8 mouse cellular contexts compared by ENCODE assay signal in genomic region chrX:100774341-100774811, GRCm38 (mm10). TPM values are rescaled to one million over a fixed set of nuclear protein-coding genes. Genes with fewer than 3 reads are reported as not detected.
DNase-seq lines count a peak whose midpoint lies in the region; ATAC-seq and TF ChIP-seq lines count a peak whose summit lies in the region.

No protein-coding gene starts in this region.

- peak overlapping the region; percentile 22 for H3K4me2 ChIP-seq in CH12.LX (ENCODE audit: insufficient read depth, low read depth, poor library complexity, severe bottlenecking)
- H3K4me2 ChIP-seq in heart, embryonic 16.5 days (ENCODE audit: low read depth, low read length) = peak overlapping the region; percentile 72

- dilution Hi-C loops in CH12.LX (cut with MboI; ENCODE audit: extremely low pct_ligation_motif_present, extremely low pct_unique_long_range_greater_than_20kb, low sequenced_read_pairs) = no loop called here

- no peak for TF ChIP-seq EP300 in CH12.LX (IDR thresholded peaks at IDR 0.05; ENCODE audit: low read length)

- no peaks in the 10 kb centered on the region for H3K9me3 ChIP-seq in CH12.LX (replicated peaks; ENCODE audit: low read length)
- H3K9me3 ChIP-seq in heart, embryonic 16.5 days (replicated peaks; ENCODE audit: control insufficient read depth, low read length) = no peaks in the 10 kb centered on the region

- H3K4me1 ChIP-seq in CH12.LX (ENCODE audit: control insufficient read depth in 1 of 2, insufficient read depth in 2 of 2) = peaks cover 3 to 5% of the 10 kb centered on the region in 2 experiments; a peak in 1 of 4 replicates
- 0 out of 2 replicates have a peak, but pooled peaks cover 2% of the 10 kb centered on the region for H3K4me1 ChIP-seq in heart, embryonic 16.5 days (ENCODE audit: control insufficient read depth, insufficient read depth, low read length)

- WGBS in heart, embryonic 16.5 days = 18% methylated on average over 23 of the region's 23 CpGs

- TF ChIP-seq POLR2A in CH12.LX (IDR thresholded peaks at IDR 0.05; ENCODE audit: low read depth, low read length) = no peak

- peak; percentile 59 for DNase-seq in CH12.LX (ENCODE audit: extremely low read depth)
- DNase-seq in adrenal gland, adult 8-10 months = peak; percentile 31
- DNase-seq in kidney, postnatal 14 days = peak; percentile 74
- DNase-seq in retina, postnatal 1 day = peak; percentile 75
- DNase-seq in urinary bladder, postnatal 25 days (ENCODE audit: low spot score) = peak; percentile 66

- H3K9ac ChIP-seq in CH12.LX (ENCODE audit: insufficient read depth, low read depth) = peak overlapping the region; percentile 68
- peak overlapping the region; percentile 72 for H3K9ac ChIP-seq in heart, embryonic 16.5 days (ENCODE audit: low read length)

- peak; percentile 34 for TF ChIP-seq RAD21 in CH12.LX (IDR thresholded peaks at IDR 0.05; ENCODE audit: low read depth, low read length)

- peak; percentile 74 for ATAC-seq in erythroblast, adult 5-6 weeks (replicated peaks; ENCODE audit: low FRiP score, poor library complexity, severe bottlenecking)
- ATAC-seq in heart, embryonic 16.5 days (replicated peaks; ENCODE audit: extremely low read depth, insufficient read depth, low FRiP score) = no peak
- peak; percentile 74 for ATAC-seq in megakaryocyte, adult 5-6 weeks (ENCODE audit: poor library complexity, severe bottlenecking)

- peak overlapping the region; percentile 41 to 69 (median 60) for H3K4me3 ChIP-seq in CH12.LX (replicated peaks in 1 of 3; ENCODE audit: low read depth in 2 of 3, low read length in 2 of 3, poor library complexity in 1 of 3)
- H3K4me3 ChIP-seq in heart, embryonic 16.5 days (ENCODE audit: low read length) = peak overlapping the region; percentile 56

- peaks cover 0 to 8% of the 10 kb centered on the region in 2 experiments for H3K36me3 ChIP-seq in CH12.LX (replicated peaks in 1 of 2; ENCODE audit: control insufficient read depth in 1 of 2, insufficient read depth in 1 of 2, low read length in 1 of 2)
- no peaks in the 10 kb centered on the region for H3K36me3 ChIP-seq in heart, embryonic 16.5 days (ENCODE audit: control insufficient read depth, insufficient read depth)

- H3K27ac ChIP-seq in CH12.LX (ENCODE audit: insufficient read depth, low read depth) = peak overlapping the region; percentile 28; the same call in 1 of the 2 replicates
- no peak overlapping the region for H3K27ac ChIP-seq in heart, embryonic 16.5 days (ENCODE audit: low read length)

- TF ChIP-seq CTCF in CH12.LX (conservative IDR thresholded peaks at IDR 0.05 in 1 of 2, IDR thresholded peaks at IDR 0.05 in 1 of 2; ENCODE audit: low read depth in 2 of 2, low read length in 2 of 2) = peak in 1 of 2 experiments; percentile 63; a peak in 2 of 4 replicates

- no peaks in the 10 kb centered on the region for H3K27me3 ChIP-seq in CH12.LX (replicated peaks)
- no peaks in the 10 kb centered on the region for H3K27me3 ChIP-seq in heart, embryonic 16.5 days (ENCODE audit: control insufficient read depth, insufficient read depth, low read length)

- in situ Hi-C loops in CH12.LX (cut with MboI; ENCODE audit: low pct_ligation_motif_present, low pct_unique_long_range_greater_than_20kb, low sequenced_read_pairs) = no loop called here

- H3K79me2 ChIP-seq in CH12.LX (replicated peaks; ENCODE audit: control insufficient read depth, extremely low read depth, insufficient read depth, poor library complexity, severe bottlenecking) = no peaks in the 10 kb centered on the region

TF ChIP-seq in CH12.LX, 34 proteins besides CTCF, POLR2A, EP300 and RAD21:
- TF ChIP-seq MYC (IDR thresholded peaks at IDR 0.05; ENCODE audit: low read depth, low read length) = no peak
- TF ChIP-seq RCOR1 (conservative IDR thresholded peaks at IDR 0.05; ENCODE audit: low read depth, low read length) = no peak
- TF ChIP-seq MXI1 (IDR thresholded peaks at IDR 0.05; ENCODE audit: low read depth, low read length) = no peak
- TF ChIP-seq CHD1 (IDR thresholded peaks at IDR 0.05; ENCODE audit: low read depth, low read length) = no peak
- TF ChIP-seq GABPA (IDR thresholded peaks at IDR 0.05; ENCODE audit: insufficient replicate concordance, low read depth, low read length) = no peak
- TF ChIP-seq MAFK (IDR thresholded peaks at IDR 0.05; ENCODE audit: insufficient replicate concordance, low read length) = no peak
- peak; percentile 49 for TF ChIP-seq SMC3 (IDR thresholded peaks at IDR 0.05; ENCODE audit: low read depth, low read length)
- no peak for TF ChIP-seq TCF12 (IDR thresholded peaks at IDR 0.05; ENCODE audit: low read depth, low read length)
- no peak for TF ChIP-seq JUND (conservative IDR thresholded peaks at IDR 0.05; ENCODE audit: low read depth, low read length)
- no peak for TF ChIP-seq HCFC1 (IDR thresholded peaks at IDR 0.05; ENCODE audit: low read depth, low read length)
- no peak for TF ChIP-seq ZC3H11A (IDR thresholded peaks at IDR 0.05; ENCODE audit: low read depth, low read length)
- no peak for TF ChIP-seq BHLHE40 (IDR thresholded peaks at IDR 0.05; ENCODE audit: low read depth, low read length)
- TF ChIP-seq UBTF (IDR thresholded peaks at IDR 0.05; ENCODE audit: low read depth, low read length) = peak; percentile 70; the same call in 1 of the 2 replicates
- TF ChIP-seq TBP (conservative IDR thresholded peaks at IDR 0.05; ENCODE audit: low read depth, low read length) = no peak
- 0 out of 2 replicates have a peak, but pooled peaks have one; percentile 29 for TF ChIP-seq MAZ (IDR thresholded peaks at IDR 0.05; ENCODE audit: low read depth, low read length)
- TF ChIP-seq ZMIZ1 (IDR thresholded peaks at IDR 0.05; ENCODE audit: low read depth, low read length) = no peak
- no peak for TF ChIP-seq ETS1 (conservative IDR thresholded peaks at IDR 0.05; ENCODE audit: low read depth, low read length)
- no peak for TF ChIP-seq JUN (IDR thresholded peaks at IDR 0.05; ENCODE audit: insufficient read depth, low read depth, low read length)
- no peak for TF ChIP-seq NRF1 (IDR thresholded peaks at IDR 0.05; ENCODE audit: low read depth, low read length)
- no peak for TF ChIP-seq PAX5 (IDR thresholded peaks at IDR 0.05; ENCODE audit: low read length)
- TF ChIP-seq MAX (IDR thresholded peaks at IDR 0.05; ENCODE audit: low read length) = no peak
- no peak for TF ChIP-seq IRF4 (IDR thresholded peaks at IDR 0.05; ENCODE audit: low read depth, low read length)
TF ChIP-seq in CH12.LX: peak in this region for 3.

RNA-seq across cellular contexts. Expression of gene Dlg3, which starts 6.9 kb away (rescaled TPM):
- total RNA-seq in CH12.LX (2012; rRNA removed) = 7.6 and 8.4 TPM in 2 replicates
- 8.3 and 8.7 TPM in 2 replicates for total RNA-seq in CH12.LX (2014; rRNA removed)
- polyA plus RNA-seq in CH12.LX (2012; ENCODE audit: insufficient read length, low read depth) = 12.1 and 13.8 TPM in 2 replicates
- total RNA-seq in adrenal gland, adult 8-10 months (2022) = 10 to 100 TPM; 41.6 to 82.2 (median 57.2) TPM
- 0.84 TPM in 1 of 2 replicates, not detected in the other for total RNA-seq in erythroblast, adult 5-6 weeks (2015; ENCODE audit: low replicate concordance)
- 0.34 and 1.4 TPM in 2 replicates for total RNA-seq in erythroblast, adult 5-6 weeks (2017; ENCODE audit: low replicate concordance)
- polyA plus RNA-seq in heart, embryonic 16.5 days (2015; fragmentation: Nextera tagmentation; extraction: Ambion mirVana) = 1.6 and 2.4 TPM in 2 replicates
- total RNA-seq in megakaryocyte, adult 5-6 weeks (2015) = 1.0 and 2.5 TPM in 2 replicates
- total RNA-seq in megakaryocyte, adult 5-6 weeks (2017) = 1.4 and 2.1 TPM in 2 replicates

RNA-seq across cellular contexts. Expression of gene Gdpd2, which starts 44.7 kb away (rescaled TPM):
- total RNA-seq in CH12.LX (2012; rRNA removed) (not detected in 2 replicates), CH12.LX (2014; rRNA removed) (not detected in 2 replicates)
- polyA plus RNA-seq in CH12.LX (2012; ENCODE audit: insufficient read length, low read depth) = 0.09 TPM in 1 of 2 replicates, not detected in the other
- total RNA-seq in adrenal gland, adult 8-10 months (2022) = under 1 TPM in 2 of 4 experiments, not detected in 2; 0.15 to 0.24 TPM
- total RNA-seq in erythroblast, adult 5-6 weeks (2015; ENCODE audit: low replicate concordance) = not detected in 2 replicates
- total RNA-seq in erythroblast, adult 5-6 weeks (2017; ENCODE audit: low replicate concordance) = 4.2 TPM in 1 of 2 replicates, not detected in the other
- polyA plus RNA-seq in heart, embryonic 16.5 days (2015; fragmentation: Nextera tagmentation; extraction: Ambion mirVana) = 0.76 and 0.94 TPM in 2 replicates
- 1.2 and 4.7 TPM in 2 replicates for total RNA-seq in megakaryocyte, adult 5-6 weeks (2015)
- 0.73 and 2.7 TPM in 2 replicates for total RNA-seq in megakaryocyte, adult 5-6 weeks (2017)

Comparison
In these comparisons a context has a peak if more than half of its experiments do, and no peak if none do; other contexts are left out.
1. RNA of gene Dlg3, which starts 6.9 kb away (total RNA-seq): 41.6 to 82.2 TPM in adrenal gland, adult 8-10 months; 7.6 to 8.7 TPM in CH12.LX, 1.0 to 2.5 TPM in megakaryocyte, adult 5-6 weeks and 0.34 to 1.4 TPM in erythroblast, adult 5-6 weeks; every median in the first group is over 4 times any median in the second.
2. Peak in every context shown above with its lines, with median percentiles within 50 percentile points of each other: DNase-seq.